Mouse (Mus musculus) testis, adult 2 months (tissue): ENCODE data around the gene Spock1.

Experiments
- CTCF ChIP-seq: fragments of 200-500 bp; IDR thresholded peaks from 2 replicates; pipeline ENCODE4 v1.5.1; 2012; ENCODE audit warnings: low read depth, mild to moderate bottlenecking, inconsistent platforms, low read length, moderate library complexity; ENCODE audit not compliant: control insufficient read depth, insufficient read depth, insufficient replicate concordance
- POLR2A ChIP-seq: fragments of 200-500 bp; IDR thresholded peaks from 2 replicates; pipeline ENCODE4 v1.6.1; 2012; ENCODE audit warnings: low read depth, mild to moderate bottlenecking, inconsistent platforms, low read length, moderate library complexity; ENCODE audit not compliant: control insufficient read depth

- TF ChIP-seq CTCF (no peak), POLR2A (no peak)
Observed at GRCm38 (mm10) chr13:57830091-57830490, 78.0 kb downstream of the Spock1 start.
